Mouse (Mus musculus) neural tube, embryonic 10.5 days (tissue): ENCODE results near the gene Fam124a.
"Not testable (repeated sequence)": the region's sequence is repeated elsewhere in the genome, so short reads cannot be mapped to it uniquely, and the experiment has no call there.

Experiments
- DNase-seq: peaks from one replicate; pipeline ENCODE4 v3.0.0-alpha.2; 2017; ENCODE audit warnings: low spot score; ENCODE audit errors: extremely low spot score

Gene Fam124a

DNA sequence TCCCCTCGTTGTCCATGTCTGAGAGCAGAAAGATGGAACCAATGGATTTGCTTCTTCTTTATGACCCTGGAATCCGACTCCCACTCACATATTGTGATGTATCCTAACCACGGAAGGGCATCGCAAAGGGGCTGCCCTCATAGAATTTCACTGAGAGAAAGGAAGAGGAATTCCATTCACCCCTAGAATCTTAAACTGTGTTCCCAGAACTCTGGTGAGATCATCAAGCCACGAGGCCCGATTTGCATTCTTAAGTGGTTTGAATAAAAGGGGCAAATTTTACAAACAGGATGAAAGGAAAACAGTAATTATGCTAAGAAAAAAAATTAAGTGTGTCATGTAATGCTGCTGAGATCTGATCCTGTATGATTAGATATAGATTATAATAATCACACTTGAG lies 19.4 kb downstream of the Fam124a start:
- no peak for DNase-seq

DNA sequence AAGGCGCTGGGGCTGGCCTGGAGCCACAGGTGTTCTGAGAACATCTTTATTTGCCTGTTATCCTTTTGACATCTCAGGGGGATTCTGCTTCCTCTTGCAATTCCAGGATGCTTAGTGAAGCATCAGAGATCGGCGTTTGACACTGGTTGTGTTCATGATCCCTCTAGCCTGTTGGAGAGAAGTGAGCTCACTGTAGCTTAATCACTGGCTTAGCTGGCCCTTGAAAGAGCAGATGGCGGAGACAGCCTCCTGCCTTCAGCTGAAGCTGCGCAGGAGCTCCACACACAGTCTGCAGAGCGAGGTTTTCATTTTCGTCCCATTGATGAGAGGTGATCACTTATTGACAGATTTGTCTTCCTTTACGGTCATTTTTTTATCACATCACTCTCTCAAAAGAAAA lies 20.3 kb downstream of the Fam124a start:
- DNase-seq: no peak

DNA sequence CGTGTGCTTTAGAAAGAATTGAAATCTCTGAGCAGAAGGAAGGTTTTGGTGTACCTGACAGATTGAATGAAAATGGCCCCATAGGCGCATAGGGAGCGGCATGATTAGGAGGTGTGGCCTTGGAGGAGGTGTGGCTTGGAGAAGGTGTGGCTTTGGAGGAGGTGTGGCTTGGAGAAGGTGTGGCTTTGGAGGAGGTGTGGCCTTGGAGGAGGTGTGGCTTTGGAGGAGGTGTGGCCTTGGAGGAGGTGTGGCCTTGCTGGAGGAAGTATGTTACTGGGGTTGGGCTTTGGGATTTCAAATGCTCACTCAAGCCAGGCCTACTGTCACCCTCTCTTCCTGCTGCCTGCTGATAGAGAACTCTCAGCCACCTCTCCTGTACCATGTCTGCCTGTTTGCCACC lies 25.4 kb downstream of the Fam124a start:
- DNase-seq: no peak

DNA sequence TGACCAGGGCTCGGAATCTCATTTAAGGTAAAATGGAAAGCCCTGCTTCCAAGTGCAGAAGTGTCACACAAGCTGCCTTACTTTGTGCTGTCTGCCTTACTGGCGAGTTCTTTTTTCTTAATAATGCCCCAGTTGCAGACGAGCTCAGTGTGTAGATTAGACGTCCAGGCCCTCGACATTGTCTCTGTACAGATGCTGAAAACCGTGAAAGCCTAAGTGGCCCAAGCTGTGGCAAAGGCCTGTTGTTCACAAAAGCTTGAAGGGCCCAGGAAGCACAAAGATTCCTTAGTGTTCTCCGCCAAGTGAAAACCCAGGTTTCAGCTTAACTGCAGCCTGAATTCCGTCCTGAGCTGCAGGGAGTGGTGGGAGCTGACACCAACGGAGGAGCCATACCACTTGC lies 26.2 kb downstream of the Fam124a start:
- no peak for DNase-seq

DNA sequence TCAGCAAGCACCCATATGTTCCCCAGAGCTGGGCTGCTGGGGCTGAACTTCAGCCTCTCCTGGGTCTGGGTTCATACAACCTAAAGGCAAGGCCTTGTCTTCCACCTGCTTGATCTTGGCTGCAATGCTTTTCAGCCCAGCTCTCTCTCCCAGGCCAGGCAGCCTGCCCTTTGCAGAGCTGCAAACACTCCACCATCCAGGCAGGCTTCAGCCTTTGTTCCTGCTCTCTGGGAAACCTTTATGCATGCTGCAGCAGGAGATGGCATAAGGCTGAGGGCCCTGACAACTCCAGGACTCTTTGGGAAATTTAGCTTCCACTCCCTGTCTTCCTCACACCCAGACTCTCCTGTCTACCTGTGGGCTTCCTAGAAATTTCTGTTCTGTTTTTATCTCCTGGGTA lies 29.1 kb downstream of the Fam124a start:
- no peak for DNase-seq

DNA sequence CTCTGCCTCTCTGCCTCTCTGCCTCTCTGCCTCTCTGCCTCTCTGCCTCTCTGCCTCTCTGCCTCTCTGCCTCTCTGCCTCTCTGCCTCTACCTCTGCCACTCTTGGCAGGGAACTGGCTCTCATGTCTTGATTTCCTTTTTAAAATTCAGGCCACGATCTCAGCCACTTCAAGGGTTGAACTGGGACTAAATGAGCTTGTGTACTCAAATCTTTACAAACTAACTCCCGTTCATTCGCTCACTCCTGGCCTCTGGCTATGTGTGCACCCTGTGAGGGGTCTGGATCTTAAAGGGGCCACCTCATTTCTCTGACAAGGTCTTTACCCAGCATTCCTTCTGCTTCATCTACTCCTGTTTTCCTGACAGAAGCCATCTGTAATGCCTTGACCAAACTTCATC lies 29.8 kb downstream of the Fam124a start:
- no peak for DNase-seq

DNA sequence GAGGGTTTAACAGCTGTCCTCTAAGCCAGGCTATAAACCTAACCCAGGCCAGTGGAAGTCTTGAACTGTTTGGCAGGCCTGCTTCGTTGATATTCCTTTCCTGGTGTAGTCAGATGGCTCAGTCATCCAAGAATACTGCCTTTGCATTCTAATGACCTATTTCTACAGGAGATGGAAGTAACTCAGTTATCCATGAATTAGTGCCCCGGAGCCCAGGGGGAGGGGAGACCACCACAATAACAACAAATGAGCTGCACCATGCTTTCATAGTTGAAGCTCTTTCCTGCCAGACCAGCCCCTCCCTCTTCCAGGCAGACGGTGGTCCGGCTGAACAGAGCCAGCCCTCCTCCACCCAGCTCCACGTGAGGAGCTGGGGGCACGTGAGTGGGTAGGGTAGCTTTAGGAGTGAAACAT lies 44.6 kb downstream of the Fam124a start:
- DNase-seq: no peak

DNA sequence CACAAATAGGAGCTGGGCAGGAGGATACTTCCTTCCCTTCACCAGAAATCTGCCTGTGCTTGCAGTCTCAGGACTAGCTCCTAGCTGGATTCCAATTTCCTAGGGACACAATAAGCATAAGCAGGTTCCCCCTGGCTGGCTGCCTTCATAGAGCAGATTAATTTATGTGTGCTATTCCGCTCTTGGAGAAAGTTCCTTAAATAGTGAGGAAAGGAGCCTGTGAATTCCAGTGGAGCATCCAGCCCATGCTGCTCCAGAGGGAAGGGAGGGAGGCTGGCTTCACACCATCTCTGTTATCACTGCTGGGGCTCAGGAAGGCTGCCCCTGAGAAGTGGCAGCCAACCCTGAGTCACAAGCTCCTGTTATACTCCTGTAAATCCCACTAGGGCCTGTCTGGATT lies 46.7 kb downstream of the Fam124a start:
- DNase-seq: no peak

DNA sequence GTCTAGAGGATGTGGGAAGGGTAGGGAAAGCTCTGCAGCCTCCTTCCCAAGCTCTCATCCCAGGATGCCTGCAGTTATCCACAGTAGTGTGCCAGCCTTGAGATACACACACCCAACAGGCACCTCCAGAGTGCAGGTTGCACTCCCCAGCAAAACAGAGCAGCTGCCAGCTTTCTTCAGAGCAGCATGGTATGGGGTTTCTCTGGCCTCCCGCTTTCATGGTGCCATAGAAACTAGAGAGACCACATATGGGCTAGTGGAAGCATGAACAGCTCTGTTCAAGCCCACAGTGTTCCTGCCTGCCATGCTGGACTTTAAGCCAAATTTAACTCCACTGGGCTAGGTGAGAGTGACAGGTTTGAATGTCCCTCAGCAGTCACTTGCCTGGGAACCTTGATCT lies 47.3 kb downstream of the Fam124a start:
- no peak for DNase-seq

DNA sequence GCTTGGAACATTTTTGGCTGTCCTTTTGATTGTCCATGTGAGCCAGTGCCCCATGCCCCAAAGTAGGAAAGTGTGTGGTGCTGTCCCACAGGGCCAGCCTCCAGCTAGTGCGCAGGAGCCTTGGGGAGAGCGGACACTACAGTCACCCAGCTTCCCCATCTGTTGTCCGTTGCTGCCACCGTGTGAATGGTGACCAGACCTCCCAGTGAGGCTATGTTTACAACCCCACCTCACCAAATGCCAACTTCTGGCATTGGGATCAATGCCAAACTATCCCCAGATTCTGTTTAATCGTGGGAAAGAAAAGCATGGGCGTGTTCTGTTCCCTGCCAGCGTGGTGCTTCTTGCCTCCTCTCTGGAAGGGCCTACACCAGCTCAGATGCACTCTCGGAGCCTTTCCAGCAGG lies 52.3 kb downstream of the Fam124a start:
- no peak for DNase-seq

DNA sequence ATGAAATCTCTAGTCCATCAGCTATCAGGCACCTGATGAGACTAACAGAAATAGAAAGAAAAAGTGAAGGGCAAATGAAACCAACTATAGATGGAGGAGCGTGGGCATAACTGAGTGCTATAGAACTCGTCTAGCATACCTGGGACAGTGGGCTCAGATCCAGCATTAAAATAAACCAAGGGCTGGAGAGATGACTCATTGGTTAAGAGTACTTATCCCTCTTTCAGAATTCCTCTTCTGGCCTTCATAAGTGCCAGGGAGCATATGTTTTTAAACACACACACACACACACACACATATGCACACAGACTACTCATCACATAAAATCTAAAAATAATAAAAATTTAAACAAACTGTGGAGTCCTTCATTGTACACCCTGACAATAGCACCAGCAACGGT lies 54.4 kb downstream of the Fam124a start:
- no peak for DNase-seq

DNA sequence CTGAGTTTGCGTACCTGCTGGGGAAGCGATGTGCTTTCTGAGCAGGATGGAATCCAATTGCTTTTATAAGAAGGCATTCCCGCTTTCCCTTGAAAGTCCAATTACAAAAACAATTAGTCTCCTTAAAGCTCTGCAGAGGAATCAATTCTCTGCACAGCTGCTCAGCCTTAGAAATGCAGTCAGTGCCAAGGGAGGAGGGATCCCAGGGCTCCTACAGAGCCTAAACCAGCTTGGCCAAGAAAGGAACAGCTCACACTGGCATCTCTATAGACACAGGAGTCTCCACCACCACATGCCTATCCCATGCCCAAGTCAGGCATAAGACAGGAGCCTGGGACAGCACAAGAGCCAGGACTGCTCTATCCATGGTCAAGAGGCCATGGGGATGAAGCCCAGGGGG lies 66.9 kb downstream of the Fam124a start:
- no peak for DNase-seq

DNA sequence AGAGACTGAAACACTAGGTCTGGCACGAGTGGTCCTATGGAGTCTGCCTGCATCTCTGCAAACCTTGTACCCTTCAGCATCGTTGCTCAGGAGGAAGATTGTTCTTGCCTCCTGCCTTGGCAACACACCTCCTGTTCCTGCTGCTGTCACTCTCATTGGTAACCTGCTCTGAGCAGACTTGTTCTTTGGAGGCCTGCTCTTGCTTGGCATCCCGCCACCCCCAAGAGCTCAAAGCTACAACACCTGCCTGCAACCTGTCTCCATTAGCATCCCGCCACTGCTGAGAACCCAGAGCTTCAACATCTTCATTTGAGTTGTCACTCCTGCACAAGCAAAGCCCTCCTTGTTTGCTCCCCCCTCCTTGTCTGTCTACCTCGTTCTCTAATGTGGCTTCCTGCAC lies 72.4 kb downstream of the Fam124a start:
- no peak for DNase-seq

DNA sequence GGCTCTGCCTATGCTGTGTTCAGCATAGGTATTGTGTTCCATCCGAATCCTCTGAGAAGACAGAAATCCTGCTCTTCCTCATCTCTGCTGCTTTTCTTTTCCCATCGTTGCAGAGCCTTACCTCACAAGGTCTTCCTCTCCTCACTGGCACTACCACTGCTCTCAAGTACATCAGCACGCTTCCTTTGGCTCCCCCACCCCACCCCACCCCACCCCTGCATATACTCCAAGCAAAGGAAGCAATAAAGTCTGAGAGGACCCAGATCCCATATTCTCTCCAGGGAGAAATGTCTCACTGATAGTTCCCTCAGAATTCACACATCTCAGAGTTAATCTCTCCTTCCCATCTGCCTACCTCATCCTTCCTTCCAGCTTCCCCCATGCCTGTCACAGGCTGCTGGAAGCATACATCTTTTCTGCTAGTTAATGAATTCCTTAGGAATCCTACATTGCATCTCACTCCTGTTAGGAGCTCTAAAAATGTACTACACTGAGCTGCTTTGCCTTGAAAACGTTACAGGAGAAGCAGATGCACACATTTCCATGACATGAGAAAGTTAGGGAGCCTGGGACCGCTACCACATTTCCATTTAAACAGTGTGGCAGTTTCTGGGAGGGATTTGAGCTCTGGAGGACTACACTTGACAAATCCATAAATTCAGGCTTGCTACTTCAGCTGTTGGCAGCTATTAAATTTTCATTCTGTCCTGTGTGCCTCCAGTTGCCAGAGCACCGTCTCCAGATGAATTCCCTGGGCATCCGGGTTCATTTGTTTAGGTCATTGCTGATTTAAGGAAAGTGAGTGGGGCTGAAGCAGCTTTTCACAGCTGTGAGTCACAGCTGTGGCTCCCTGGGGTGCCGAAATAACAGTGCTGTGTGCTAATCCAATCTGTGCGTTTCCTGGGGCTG lies 82.2 kb downstream of the Fam124a start:
- peak; percentile 24 for DNase-seq

DNA sequence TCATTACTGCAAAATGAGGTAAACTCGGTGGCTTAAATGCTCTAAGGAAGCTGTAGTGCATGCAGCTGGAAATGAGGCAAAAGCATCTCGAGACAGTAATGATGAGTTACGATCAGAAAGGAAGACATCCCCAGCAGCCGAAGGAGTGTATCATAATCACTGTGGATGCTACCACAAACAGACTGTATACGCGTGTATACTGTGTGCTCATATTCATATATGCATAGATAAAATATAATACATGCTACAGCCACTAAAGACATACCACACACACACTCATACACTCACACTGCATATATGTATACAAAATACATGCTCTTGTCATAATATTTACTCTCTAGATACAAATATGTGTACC lies 82.8 kb downstream of the Fam124a start:
- no peak for DNase-seq

DNA sequence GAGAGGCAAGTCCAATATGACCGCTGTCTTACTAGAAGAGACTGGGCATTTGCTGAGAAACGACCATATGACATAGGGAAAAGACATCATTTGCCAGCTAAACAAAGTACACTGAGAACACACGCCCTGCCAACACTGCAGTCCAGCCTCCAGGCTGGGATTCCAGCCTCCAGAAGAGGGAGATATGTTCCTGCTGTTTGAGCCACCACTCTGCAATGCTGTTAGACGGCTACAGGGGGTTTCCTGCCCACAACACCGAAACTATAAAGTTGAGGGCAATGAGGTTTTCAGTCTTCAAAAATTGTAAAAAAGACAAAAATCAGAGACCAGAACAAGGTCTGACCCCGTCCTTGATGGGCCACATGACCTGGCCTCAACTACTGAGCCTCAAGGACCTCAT lies 83.6 kb downstream of the Fam124a start:
- no peak for DNase-seq

DNA sequence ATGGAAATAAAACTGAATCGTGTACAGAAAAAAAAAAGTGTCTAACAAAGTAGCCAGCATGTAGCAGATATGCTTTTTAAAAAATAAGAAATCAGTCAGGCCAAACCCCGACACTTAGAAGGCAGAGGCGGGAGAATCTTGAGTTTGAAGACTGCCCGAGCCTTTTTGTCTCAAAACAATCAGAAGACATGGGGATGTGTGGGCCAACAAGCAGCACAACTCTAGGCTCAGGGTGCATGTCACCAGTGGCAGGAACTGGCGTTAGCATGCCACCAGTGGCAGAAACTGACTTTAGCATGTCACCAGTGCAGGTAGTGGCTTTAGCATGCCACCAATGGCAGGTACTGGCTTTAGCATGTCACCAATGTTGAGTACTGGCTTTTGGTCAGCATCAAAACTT lies 84.0 kb downstream of the Fam124a start:
- DNase-seq: no peak

DNA sequence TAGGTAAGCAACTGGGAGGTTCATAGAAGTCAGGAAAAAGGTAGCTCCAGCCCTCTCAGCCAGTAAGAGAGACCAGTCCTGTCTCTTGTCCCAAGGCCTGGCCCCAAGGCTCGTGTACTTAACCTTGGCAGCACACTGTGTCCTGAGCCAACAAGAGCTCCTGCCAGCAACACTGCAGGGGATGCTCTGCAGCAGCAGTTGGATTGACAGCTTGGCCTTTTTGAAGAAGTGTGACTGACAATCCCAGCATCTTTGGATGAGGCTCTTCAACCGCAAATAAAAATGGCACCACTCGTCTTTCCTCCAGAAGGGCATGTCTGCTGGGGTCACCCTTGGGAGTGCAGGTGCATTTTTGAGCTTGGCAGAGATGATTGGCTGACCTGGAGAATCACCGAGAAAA lies 84.9 kb downstream of the Fam124a start:
- DNase-seq: no peak

DNA sequence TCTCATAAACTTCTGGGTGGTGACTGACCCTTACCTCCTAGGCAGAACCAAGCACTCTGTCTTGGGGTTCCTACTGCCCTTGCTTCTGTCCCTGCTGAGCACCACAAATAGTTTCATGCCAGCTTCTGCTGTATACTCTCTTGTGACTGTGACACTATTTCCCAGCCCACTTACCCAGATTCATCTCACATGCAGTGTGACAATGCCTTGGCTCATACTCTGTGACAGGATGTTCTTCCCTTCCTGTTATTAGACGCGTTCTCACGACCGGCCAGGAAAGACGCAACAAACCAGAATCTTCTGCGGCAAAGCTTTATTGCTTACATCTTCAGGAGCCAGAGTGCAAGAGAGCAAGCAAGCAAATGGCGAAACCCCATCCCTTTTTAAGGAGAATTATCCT lies 86.8 kb downstream of the Fam124a start:
- not testable (repeated sequence) for DNase-seq

DNA sequence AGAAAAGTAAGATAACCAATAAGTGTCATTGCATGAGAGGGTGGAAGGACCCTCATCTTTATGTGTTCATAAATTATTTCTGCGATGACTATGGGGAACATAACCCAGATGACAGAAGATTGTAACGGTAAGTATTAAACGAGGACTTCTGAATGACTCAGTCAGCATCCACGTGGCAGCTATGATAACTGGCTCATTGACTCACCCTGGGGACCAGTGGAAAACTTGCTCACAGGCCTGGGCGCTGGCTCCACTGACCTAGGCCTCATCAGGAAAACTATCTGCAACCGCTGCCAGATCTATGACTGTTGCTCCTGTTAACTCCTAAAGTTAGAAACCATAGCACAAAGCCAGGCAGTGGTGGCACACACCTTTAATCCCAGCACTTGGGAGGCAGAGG lies 92.9 kb downstream of the Fam124a start:
- DNase-seq: no peak

DNA sequence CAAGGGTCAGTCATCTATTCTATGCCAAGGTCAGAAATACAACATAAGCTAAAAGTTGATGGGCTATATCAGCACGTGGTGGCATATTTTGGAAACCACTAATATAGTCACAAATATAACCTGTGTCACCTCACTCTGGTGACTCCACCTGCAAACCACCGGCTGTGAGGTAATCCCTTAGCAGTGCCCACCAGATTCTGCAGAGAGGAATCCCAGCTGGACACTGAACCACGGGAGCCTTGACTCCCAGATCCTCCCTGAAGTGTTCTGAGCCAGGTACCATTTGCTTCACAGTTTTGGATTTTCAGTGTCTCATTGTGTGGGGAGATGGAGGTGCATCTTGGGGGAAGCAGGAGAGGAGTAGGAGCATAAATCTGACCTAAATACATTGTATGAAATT lies 94.8 kb downstream of the Fam124a start:
- DNase-seq: no peak

DNA sequence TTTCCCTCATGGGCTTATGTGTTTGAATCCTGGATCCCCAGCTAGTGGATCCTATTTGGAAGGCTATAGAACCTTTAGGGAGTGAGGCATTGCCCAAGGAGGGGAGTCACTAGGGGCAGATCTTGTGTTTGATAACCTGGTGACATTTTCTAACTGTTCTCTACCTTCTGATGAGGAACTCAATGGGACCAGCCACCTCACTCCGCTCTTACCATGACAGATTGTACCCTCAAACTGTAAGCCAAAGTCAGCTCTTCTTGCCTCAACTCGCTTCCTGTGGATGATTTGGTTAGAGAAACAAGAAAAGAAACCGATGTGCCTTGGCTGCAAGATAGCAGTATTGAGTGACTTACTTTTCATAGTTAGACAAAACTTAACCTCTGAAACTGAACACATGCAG lies 96.2 kb downstream of the Fam124a start:
- no peak for DNase-seq

DNA sequence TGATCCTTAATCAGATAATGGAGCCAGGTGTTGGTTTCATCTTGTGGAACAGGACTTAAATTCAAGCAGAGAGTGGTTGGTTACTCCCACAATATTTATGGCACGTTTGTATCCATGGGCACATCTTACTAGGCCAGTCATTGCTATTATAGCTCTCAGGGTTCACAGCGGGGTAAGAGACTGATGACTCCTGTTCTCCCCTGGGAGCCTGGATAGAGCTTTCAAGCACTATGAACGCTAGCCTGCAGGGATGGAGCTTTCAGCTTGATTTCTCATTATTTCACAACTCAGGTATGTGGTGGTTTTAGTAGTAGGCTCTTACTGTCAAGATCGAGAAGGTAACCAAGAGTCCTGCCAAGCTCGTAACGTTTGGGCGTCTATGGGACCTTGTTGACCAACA lies 100.5 kb downstream of the Fam124a start:
- DNase-seq: no peak

DNA sequence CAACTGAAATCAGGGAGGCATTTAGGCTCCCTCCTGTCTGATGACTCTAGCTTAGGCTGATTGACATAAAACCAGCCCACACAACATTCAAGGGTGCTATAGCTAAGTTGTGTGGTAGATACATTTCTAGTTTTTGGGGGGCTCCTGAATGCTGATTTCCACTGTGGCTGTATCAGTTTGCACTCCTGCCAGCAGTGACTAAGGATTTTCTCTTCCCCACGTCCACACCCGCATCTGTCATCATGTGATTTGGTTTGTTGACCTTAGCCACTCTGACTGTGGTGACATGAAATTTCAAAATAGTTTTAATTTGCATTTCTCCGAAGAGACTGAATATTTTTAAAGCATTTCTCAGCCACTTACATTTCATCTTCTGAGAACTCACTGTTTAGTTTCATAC lies 101.9 kb downstream of the Fam124a start:
- no peak for DNase-seq
